Mouse (Mus musculus) embryo, embryonic 9.5 days (tissue): ENCODE data around the gene Erc2.
"Not testable (repeated sequence)": the region's sequence is repeated elsewhere in the genome, so short reads cannot be mapped to it uniquely, and the experiment has no call there.

Experiments used
- DNase-seq: peaks from one replicate; pipeline ENCODE4 v3.0.0-alpha.2; 2017; ENCODE audit errors: extremely low spot score

Gene Erc2

DNA sequence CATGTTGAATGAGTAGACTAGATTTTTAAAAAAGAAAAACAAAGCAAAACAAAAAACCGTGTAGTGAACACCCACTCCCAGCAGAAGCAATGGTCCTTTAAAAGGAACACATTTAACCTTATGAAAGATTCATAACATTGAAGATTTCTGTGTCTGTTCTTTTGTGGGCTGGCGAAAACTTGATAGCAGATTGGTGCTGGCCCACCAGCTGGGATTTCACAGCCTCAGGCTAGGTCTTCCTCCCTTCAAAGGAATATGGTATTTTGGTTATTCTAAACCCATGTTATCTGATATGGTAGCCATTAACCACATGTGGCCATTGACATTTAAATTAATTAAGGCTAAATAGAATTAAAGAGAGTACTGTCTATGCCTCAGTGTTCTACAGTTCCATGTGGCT, 205.9 kb downstream of the Erc2 start:
- no peak for DNase-seq

DNA sequence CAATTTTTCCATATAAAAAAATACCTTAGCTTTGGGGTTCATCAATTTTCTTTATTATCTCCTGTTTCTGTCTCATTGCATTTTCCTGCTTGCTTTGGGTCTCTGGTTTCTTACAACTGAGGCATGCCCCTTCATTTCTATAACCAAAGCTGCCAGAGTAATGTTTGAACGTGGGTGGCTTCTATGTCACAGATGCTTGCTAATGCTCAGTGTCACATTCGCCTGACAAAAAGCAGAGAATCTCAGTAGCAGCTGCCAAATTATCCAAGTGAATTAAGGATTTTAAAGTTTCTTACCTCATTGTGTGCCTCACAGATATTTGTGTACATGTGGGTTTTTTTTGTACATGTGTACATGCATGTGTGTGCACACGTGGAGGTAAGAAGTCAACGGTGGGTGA, 210.0 kb downstream of the Erc2 start:
- DNase-seq: no peak

DNA sequence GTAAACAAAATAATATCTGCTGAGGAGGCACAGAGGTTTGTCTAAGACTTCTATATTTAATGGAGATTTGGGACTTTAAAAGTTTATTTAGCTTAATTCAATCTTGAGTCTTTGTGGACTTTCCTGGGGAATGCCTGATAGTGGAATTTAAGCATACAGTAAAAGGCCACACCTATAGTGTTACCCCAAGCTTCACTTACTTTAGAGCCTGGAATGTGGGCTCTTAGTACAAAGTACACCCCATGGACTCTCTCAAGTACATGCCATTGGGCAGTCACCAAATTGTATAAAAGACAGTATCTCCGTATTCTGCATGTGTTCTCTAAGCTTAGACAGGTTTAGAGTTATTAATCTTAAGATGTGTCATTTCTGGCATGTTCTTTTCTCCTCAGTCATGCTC, 213.1 kb downstream of the Erc2 start:
- no peak for DNase-seq

DNA sequence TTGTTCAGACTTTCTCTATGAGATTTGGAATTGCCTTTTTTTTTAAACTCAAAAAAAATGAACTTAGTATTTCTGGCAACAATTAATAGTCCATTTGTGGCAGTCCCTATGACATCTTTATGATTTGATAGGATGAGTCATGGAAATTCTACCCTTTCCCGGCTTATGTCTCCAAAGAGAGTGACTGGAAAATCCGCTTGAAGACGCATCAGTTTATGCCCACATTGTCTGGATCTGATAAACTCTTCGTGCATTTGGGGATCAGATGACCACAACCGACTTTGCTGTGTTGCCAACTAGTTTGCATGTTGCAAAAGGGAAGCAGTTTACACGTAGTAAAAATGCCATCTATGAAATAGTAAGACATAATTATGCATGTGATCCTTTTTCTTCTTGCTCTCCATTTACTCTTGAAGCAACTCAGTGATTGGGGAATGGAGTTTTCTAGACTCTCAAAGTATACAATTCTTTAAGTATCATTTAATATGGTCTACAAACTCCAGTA, 215.4 kb downstream of the Erc2 start:
- no peak for DNase-seq

DNA sequence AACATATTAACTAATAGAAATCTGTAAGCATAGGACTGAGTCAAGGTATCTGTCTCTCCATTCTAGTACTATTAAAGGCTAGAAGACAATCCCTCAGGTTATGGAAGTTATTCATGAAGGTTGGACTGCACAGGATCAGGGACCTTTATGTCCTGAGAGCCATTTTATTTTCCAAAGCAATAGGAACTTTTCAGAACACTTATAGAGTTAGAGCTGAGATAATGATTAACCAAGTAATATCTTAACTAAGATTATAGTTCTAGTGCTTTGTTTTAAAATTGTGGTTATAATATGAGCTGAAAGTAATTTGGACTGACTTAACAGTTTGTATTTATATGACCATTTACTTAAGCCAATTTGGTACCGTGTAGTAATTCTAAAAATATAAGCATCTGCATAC, 217.9 kb downstream of the Erc2 start:
- no peak for DNase-seq

DNA sequence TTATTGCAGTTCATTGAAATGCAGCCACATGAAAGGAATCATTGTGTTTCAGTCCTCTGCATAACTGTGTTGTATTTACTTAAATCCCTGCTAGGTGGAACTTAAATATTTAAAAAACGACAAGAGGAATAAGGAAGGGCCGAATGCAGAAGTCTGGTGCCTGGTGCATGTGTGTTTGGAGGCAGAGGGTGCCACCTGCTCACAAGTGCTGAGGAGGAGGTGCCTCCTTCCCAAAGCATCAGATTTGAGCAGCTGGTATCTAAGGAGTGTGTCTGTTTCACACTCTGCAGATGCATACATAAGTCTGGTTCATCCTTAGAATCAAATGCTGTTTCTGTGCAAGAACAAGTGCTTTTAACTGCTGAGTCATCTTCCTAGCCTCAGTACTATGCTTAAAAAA, 224.6 kb downstream of the Erc2 start:
- DNase-seq: no peak

DNA sequence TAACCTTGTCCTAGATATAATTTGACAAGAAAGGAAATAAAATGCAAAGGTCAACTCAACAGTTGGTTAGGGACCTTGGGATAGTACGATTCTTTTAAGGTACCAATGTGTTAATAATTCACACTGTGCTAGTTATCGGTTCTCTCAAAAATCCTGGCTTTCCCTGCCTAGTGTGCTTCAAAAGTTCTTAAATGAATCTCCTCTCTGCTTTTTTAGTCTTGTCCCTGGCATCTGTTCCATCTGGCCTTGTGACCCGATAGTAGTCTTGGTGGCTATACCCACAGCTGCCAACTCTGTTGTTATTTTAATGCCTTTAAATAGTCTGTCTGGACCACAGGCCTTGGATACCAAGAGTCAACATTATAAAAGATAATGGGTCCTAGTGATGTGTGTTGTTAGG, 225.1 kb downstream of the Erc2 start:
- DNase-seq: no peak

DNA sequence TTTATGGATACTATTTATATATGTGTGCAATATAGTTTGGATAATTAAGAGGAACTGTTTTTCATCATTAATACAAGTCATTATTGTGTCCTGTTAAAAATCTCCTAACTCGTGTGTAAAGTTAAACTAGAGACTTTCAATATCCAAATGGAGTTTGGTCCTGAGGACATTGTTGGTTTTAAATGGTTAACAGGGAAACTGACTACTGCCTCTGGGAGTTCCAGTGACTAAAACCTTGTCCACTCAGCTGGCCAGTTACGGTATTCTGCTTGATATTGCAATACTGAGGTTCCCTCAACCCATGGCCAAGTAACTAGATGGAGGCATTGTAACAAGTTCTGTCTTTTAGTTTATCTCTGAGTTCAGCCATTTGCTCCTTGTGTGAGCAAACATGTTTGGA, 229.0 kb downstream of the Erc2 start:
- DNase-seq: no peak

DNA sequence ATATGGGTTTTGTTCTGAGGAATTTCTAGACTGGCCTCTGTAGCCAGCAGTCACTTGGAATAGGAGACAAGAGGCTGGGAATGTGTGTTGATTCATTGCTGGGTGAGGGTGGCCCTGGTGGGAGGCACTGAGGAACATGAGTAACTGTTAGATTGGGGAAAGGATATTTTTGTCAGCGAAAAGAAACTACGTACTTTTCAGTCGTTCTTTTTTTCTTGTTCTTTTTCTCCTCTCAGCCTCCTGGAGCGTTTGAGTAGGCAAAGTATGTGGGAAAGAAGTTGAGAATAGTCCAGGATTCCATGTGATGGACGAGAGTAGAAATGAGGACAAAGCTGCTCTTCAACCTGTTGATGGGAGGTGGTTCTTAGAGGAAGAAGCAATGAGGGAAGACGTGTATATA, 230.4 kb downstream of the Erc2 start:
- DNase-seq: no peak

DNA sequence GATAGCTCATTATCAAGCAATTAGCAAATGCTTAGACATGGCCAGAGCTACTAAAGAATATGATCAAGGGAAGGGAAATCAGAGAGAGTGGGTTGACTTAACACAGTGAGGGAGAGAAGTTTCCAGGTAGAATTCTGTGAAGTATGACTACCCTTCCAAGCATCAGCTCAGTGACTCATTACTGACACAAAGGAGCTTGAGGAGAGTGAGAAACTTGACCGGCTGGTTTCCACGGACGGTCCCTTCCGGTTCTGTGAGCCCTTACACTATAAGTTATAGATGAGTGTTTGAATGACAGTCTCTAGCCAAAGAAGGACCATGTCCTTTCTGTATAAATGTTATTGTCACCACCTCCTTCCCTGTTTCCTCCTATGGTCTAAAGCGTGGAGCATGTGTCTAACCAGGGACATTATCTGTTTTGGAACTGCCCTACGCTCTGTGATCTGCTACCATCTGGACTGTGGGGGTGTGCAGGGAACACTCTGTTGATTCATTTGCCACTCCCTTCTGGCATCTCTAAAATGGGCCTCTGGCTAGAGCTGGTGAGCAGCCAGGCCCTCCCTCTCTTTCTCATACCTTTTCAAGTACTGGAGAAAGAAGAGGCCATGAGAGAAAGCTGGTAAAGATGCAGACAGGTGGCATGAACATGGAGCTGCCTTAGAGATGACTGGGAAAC, 238.3 kb downstream of the Erc2 start:
- no peak for DNase-seq

DNA sequence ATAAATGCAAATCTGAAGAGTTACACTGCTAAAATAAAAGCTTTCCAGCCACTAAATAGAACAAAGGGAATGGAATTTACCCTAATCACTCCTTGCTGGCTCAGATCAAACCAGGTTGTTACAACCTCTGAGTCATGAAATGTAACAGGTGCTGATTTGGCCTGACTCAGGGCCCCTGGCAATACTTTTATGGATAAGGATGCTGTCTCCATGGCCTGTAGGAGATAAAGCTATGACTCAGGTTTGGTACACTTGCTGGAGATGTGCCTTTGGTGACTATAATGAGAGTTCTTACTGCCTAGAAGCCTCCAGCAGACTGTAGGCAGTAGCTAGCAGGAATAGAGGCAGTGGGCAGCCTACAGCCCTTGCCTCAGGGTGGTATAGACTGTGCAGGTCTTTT, 240.1 kb downstream of the Erc2 start:
- DNase-seq: no peak

DNA sequence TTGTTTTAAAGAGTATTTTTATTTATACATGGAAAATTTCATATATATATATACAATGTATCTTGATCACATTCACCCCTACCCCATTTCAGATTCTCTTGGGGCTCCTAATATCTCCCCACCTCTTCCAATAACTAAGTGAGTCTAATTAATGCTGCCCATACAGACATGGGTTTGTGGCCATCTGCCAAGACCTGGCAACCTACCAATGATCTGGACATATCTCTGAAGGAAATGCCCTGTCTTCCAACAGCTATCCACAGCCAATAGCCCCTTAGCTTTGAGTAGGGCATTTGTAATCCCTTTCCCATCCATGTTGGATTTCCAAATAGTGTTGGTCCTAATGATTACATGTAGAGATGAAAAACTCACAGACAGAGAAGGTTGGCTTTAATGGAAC, 245.2 kb downstream of the Erc2 start:
- DNase-seq: no peak

DNA sequence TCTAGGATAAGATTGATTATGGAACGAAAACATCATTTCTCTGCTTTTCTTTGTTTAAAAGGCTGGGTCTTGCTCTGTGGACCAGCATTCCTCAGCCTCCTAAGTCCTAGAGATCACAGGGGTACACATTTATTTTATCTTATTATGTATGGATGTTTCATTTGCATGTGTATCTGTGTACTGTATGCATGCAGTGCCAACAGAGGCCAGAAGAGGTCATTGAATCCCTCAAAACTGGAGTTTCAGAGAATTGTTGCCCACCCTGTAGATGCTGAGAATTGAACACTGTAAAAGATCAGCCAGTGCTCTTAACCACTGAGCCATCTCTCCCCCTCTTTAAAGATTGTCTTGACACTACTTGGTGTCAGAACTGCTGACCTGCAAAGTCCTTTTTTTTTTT, 251.4 kb downstream of the Erc2 start:
- no peak for DNase-seq

DNA sequence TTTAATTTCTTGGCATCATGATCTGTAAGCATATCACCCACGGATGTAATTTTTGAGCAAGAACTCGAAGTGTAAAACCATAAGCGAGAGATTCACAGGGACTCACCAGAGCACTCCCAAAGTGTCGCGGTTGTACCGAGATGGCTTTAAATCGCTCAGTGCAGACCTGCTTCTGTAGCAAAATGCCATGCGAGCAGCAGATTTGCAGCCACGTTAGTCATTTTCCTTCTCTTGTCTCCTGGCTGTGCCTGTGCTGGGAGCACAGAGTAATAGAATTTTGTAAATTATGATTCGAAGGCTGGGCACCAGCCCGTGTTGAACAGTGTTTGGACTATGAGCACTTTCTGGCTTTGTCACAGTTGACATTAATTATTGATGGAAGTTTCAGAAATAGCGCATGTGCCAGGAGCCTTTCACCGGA, 253.8 kb downstream of the Erc2 start:
- no peak for DNase-seq

DNA sequence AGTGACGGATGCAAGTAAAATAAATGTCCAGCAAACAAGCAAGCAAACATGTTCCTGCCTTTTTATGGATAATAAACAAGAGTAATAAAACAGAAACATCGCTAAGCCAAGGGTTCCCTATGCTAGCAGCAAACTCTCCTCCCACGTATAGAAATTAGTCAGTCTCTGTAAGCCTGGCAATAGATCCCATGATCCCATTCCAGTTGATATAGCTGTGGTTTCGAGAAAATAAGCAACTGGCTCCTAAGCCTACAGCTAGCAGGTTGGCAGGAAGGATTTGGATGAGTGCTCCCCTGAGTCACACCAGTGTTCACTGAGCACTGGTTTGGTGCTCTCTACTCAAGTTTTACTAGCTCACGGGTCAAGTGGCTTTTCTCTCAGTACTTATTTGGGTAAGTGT, 259.7 kb downstream of the Erc2 start:
- DNase-seq: no peak

DNA sequence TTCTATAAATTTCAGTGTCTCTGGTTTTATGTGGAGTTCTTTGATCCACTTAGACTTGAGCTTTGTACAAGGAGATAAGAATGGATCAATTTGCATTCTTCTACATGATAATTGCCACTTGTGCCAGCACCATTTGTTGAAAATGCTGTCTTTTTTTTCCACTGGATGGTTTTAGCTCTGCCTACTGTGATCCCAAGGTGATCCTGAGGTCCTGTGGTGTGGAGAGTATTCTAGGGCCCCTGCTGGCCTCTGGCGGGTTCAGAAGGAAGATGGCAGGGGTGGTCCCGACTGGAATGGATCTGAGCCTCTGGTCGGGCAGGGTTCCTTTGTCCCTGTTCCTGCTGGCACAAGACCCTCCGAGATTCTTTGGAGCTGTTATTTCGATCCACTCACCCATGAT, 264.1 kb downstream of the Erc2 start:
- not testable (repeated sequence) for DNase-seq

DNA sequence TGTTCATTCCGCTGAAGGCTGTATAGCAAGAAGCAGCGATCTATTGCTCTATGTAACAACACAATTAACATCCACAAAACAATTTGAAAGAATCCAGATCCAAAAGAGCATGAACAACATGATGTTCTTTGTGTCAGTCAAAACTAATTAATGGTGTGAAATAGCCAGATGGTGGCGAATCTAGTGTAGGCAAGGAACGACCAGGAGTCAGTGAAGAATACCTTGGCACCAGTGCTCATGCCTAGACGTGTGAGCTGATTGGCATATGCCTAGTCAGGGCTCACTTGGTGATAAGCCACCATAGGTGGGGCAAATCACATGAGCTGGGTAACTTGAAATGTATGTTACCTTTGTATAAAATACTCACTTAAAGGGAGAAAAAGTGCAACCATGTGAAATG, 265.3 kb downstream of the Erc2 start:
- no peak for DNase-seq

DNA sequence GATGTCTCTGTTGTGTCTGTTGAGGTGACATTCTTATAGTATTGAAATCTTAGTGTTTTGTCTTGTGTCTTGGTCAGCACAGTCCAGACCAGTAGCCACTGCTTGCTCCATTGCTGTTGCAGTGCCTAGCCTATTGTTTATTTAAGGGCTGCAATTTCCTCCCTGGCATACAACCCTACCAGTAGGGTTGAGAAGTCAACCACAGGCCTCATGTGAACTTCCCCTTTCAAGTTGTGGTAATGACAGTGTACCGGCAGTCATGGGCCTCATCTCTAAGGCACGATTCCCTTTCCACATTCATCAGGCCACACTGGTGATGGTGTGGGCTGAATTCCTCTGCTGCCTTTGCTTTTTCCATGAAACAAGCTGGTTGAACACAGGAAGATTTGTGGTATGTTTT, 267.4 kb downstream of the Erc2 start:
- DNase-seq: no peak

DNA sequence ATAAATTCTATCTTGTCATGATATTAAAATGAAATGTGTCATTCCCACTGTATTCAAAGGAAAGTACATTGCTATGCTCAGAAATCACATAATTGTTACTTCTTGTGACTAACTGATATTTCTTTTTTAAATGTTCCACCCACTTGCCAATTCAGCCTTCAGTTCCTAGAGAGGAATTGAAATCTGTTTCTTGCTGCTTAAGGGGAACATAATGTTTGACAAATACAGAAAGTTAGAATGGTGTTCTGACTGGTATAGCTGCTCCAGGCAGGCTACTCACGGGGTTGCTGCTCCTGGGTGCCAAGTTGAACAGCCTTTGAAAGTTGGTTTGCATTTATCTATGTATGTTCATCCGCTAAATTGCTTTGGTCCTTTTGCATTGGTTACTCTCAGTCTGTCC, 270.2 kb downstream of the Erc2 start:
- no peak for DNase-seq

DNA sequence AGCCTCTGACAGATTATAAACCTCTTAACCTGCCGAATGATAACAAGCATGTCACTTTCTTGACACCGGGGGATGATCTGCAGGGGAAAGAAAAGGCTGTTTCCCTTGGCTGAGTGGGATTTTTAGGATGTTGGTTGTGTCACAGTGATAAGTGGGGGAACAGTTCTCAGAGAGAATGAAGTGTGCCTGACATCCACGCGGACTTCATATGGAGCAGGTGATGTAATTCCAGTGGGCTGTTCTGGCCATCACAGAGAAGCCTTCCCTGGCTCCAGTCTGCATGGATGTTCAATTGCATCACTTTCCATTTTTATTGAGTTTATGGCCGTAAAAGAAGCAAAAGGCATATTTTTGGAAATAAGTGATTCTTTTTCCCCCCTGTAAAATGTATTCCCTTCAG, 279.5 kb downstream of the Erc2 start:
- no peak for DNase-seq

DNA sequence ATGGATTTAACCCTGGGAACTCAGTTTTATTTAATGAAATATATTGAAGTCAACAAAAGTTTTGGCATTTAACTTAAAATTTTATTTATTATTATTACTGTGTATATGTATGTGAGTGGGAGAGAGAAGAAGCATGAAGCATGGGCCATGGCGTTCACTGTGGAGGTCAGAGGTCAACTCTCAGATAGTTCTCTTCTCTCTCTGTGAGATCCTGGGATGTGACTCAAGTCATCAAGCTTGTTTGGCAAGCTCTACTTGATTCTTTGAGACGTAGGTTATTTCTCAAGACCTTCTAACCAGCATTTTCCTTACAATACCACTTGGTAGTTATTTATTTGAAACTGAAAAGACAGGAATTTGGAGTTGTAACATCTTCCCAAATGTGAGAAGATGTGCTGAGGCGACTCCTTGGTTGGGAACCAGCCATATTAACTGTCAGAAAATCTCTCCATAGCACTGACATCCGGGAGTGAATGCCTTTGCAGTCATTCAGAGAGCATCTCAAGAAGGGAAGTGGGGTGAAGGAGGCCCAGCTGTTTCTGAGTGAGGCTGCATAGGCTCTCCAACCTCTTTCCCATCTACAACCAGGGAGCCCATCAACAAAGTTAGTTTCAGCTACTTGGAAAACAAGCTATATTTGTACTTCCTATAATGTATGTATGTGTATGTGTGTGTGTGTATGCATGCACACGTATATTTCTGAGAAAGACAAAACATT, 299.6 kb downstream of the Erc2 start:
- no peak for DNase-seq

DNA sequence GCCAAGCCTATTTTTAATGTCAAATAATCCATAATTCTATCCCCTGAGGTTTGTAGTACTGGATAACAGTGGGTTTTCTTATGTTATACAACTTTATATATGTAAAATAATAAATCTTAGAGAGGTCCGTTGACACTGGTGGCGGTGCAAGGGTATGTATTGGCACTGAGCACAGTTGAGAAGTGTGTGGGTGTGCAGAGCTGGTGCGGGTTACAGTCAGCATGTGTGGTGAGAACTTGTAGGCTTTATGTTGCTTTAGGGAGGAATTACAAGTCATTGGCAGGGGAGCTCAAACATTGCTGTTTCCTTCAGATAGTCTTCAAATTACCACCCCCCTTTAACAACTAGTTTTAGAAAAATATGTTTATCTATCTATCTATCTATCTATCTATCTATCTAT, 305.1 kb downstream of the Erc2 start:
- no peak for DNase-seq

DNA sequence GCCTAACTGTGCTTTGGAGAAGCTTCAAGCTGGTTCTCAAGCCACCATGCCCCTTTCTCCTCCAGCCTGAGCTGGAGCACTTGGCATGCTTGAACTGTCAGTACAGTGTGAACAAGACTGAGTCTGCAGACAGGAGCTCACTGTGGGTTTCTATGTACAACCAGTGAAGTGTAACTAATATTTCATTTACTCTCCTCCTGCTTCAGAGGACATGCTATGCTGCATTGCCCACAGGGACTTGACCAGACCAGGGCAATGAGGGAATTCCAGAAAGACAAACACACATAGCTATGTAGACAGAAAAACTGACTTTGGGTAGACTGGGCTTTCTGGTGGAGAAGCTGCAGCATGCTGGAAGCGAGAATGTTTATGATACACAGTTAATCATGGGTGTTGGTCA, 311.3 kb downstream of the Erc2 start:
- no peak for DNase-seq

DNA sequence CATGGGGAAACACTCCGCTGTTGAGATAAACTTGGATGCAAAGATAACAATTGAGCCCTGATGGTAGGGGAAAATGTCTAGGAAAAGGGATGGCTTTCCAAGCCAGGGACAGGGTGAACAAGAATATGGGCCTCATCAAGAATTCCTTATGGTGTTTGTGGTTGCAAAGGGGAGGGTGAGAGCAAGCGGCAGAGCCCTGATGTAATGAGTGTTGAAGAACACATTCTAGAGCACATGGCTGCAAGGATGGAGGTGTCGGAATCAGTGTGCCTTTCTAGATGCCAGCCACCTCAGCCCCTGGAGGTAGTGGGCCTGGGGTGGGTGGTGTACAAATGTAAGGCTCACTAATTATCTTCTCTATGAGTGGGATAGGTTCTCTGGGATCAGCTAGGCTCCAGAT, 313.5 kb downstream of the Erc2 start:
- DNase-seq: no peak
